Mouse (Mus musculus): ENCODE results near the gene Abi2. TPM values are rescaled to one million over a fixed set of nuclear protein-coding genes. Genes with fewer than 3 reads are reported as not detected.

Gene Abi2
- polyA plus RNA-seq, 2 experiments, result 14.4 to 15.0 TPM

- peaks cover 24% of the 10 kb centered on the region; the same call in 1 of the 2 replicates for H3K36me3 ChIP-seq (ENCODE audit: control insufficient read depth, insufficient read depth, low read length)
- no peak overlapping the region for H3K4me3 ChIP-seq (replicated peaks; ENCODE audit: low read length)
- no peak overlapping the region for H3K4me2 ChIP-seq (replicated peaks; ENCODE audit: low read depth, low read length, severe bottlenecking)
- no peak overlapping the region for H3K9ac ChIP-seq (ENCODE audit: low read depth, low read length, severe bottlenecking)
- H3K27ac ChIP-seq (replicated peaks; ENCODE audit: low read depth, low read length), result no peak overlapping the region
- TF ChIP-seq POLR2A (IDR thresholded peaks at IDR 0.05; ENCODE audit: borderline replicate concordance, extremely low read depth, insufficient read depth, insufficient read length), result no peak
- H3K27me3 ChIP-seq (ENCODE audit: control insufficient read depth, insufficient read depth, low read length), result no peaks in the 10 kb centered on the region
- WGBS, result 94% methylated on average over 1 of the region's 1 CpGs
- no peak for ATAC-seq (ENCODE audit: low FRiP score, low read depth)
- H3K9me3 ChIP-seq (ENCODE audit: control insufficient read depth, low read length), result no peaks in the 10 kb centered on the region
- DNase-seq (ENCODE audit: low spot score), result no peak
- no peaks in the 10 kb centered on the region for H3K4me1 ChIP-seq (ENCODE audit: control insufficient read depth, insufficient read depth, low read length)
Observed at GRCm38 (mm10) chr1:60460623-60461022, 51.2 kb downstream of the Abi2 start.

- Histone ChIP-seq H3K4me3 (replicated peaks; ENCODE audit: low read length) (no peak overlapping the region), H3K27me3 (ENCODE audit: control insufficient read depth, insufficient read depth, low read length) (no peaks in the 10 kb centered on the region), H3K4me2 (replicated peaks; ENCODE audit: low read depth, low read length, severe bottlenecking) (no peak overlapping the region), H3K27ac (replicated peaks; ENCODE audit: low read depth, low read length) (no peak overlapping the region), H3K4me1 (ENCODE audit: control insufficient read depth, insufficient read depth, low read length) (no peaks in the 10 kb centered on the region), H3K9ac (ENCODE audit: low read depth, low read length, severe bottlenecking) (no peak overlapping the region), H3K36me3 (ENCODE audit: control insufficient read depth, insufficient read depth, low read length) (peaks cover 31% of the 10 kb centered on the region), H3K9me3 (ENCODE audit: control insufficient read depth, low read length) (no peaks in the 10 kb centered on the region)
- ATAC-seq (ENCODE audit: low FRiP score, low read depth), result no peak
- 35% methylated on average over 2 of the region's 2 CpGs for WGBS
- TF ChIP-seq POLR2A (IDR thresholded peaks at IDR 0.05; ENCODE audit: borderline replicate concordance, extremely low read depth, insufficient read depth, insufficient read length), result no peak
- peak; percentile 28 for DNase-seq (ENCODE audit: low spot score)
Observed at GRCm38 (mm10) chr1:60469491-60469890, 60.1 kb downstream of the Abi2 start.

GRCm38 (mm10) chr1:60470541-60470940 lies 61.1 kb downstream of the Abi2 start:
- H3K36me3 ChIP-seq (ENCODE audit: control insufficient read depth, insufficient read depth, low read length), result peaks cover 22% of the 10 kb centered on the region
- H3K27ac ChIP-seq (replicated peaks; ENCODE audit: low read depth, low read length), result no peak overlapping the region
- ATAC-seq (ENCODE audit: low FRiP score, low read depth) (no peak), DNase-seq (ENCODE audit: low spot score) (no peak)
- no peaks in the 10 kb centered on the region for H3K4me1 ChIP-seq (ENCODE audit: control insufficient read depth, insufficient read depth, low read length)
- no peaks in the 10 kb centered on the region for H3K27me3 ChIP-seq (ENCODE audit: control insufficient read depth, insufficient read depth, low read length)
- no peak for TF ChIP-seq POLR2A (IDR thresholded peaks at IDR 0.05; ENCODE audit: borderline replicate concordance, extremely low read depth, insufficient read depth, insufficient read length)
- no peak overlapping the region for H3K4me3 ChIP-seq (replicated peaks; ENCODE audit: low read length)
- H3K9me3 ChIP-seq (ENCODE audit: control insufficient read depth, low read length), result no peaks in the 10 kb centered on the region
- 93% methylated on average over 7 of the region's 7 CpGs for WGBS
- no peak overlapping the region for H3K9ac ChIP-seq (ENCODE audit: low read depth, low read length, severe bottlenecking)
- H3K4me2 ChIP-seq (replicated peaks; ENCODE audit: low read depth, low read length, severe bottlenecking), result no peak overlapping the region

GRCm38 (mm10) chr1:60481561-60481960 lies 72.1 kb downstream of the Abi2 start:
- H3K4me1 ChIP-seq (ENCODE audit: control insufficient read depth, insufficient read depth, low read length), result no peaks in the 10 kb centered on the region
- 64% methylated on average over 1 of the region's 1 CpGs for WGBS
- no peaks in the 10 kb centered on the region for H3K27me3 ChIP-seq (ENCODE audit: control insufficient read depth, insufficient read depth, low read length)
- H3K4me2 ChIP-seq (replicated peaks; ENCODE audit: low read depth, low read length, severe bottlenecking), result no peak overlapping the region
- H3K9me3 ChIP-seq (ENCODE audit: control insufficient read depth, low read length), result no peaks in the 10 kb centered on the region
- no peak overlapping the region for H3K4me3 ChIP-seq (replicated peaks; ENCODE audit: low read length)
- no peak overlapping the region for H3K27ac ChIP-seq (replicated peaks; ENCODE audit: low read depth, low read length)
- peaks cover 26% of the 10 kb centered on the region for H3K36me3 ChIP-seq (ENCODE audit: control insufficient read depth, insufficient read depth, low read length)
- ATAC-seq (ENCODE audit: low FRiP score, low read depth) (no peak), DNase-seq (ENCODE audit: low spot score) (no peak)
- H3K9ac ChIP-seq (ENCODE audit: low read depth, low read length, severe bottlenecking), result no peak overlapping the region
- TF ChIP-seq POLR2A (IDR thresholded peaks at IDR 0.05; ENCODE audit: borderline replicate concordance, extremely low read depth, insufficient read depth, insufficient read length), result no peak

- Histone ChIP-seq H3K9me3 (ENCODE audit: control insufficient read depth, low read length) (no peaks in the 10 kb centered on the region), H3K4me3 (replicated peaks; ENCODE audit: low read length) (no peak overlapping the region), H3K4me1 (ENCODE audit: control insufficient read depth, insufficient read depth, low read length) (no peaks in the 10 kb centered on the region), H3K27me3 (ENCODE audit: control insufficient read depth, insufficient read depth, low read length) (no peaks in the 10 kb centered on the region), H3K36me3 (ENCODE audit: control insufficient read depth, insufficient read depth, low read length) (peaks cover 21% of the 10 kb centered on the region), H3K9ac (ENCODE audit: low read depth, low read length, severe bottlenecking) (no peak overlapping the region), H3K27ac (replicated peaks; ENCODE audit: low read depth, low read length) (no peak overlapping the region), H3K4me2 (replicated peaks; ENCODE audit: low read depth, low read length, severe bottlenecking) (no peak overlapping the region)
- no peak for TF ChIP-seq POLR2A (IDR thresholded peaks at IDR 0.05; ENCODE audit: borderline replicate concordance, extremely low read depth, insufficient read depth, insufficient read length)
- ATAC-seq (ENCODE audit: low FRiP score, low read depth) (no peak), DNase-seq (ENCODE audit: low spot score) (no peak)
- 86% methylated on average over 1 of the region's 1 CpGs for WGBS
Observed at GRCm38 (mm10) chr1:60482881-60483280, 73.5 kb downstream of the Abi2 start.

GRCm38 (mm10) chr1:60485649-60486048 lies 76.2 kb downstream of the Abi2 start:
- 82% methylated on average over 3 of the region's 3 CpGs for WGBS
- no peak for TF ChIP-seq POLR2A (IDR thresholded peaks at IDR 0.05; ENCODE audit: borderline replicate concordance, extremely low read depth, insufficient read depth, insufficient read length)
- peaks cover 38% of the 10 kb centered on the region for H3K36me3 ChIP-seq (ENCODE audit: control insufficient read depth, insufficient read depth, low read length)
- ATAC-seq (ENCODE audit: low FRiP score, low read depth) (no peak), DNase-seq (ENCODE audit: low spot score) (no peak)
- H3K4me2 ChIP-seq (replicated peaks; ENCODE audit: low read depth, low read length, severe bottlenecking), result no peak overlapping the region
- H3K9ac ChIP-seq (ENCODE audit: low read depth, low read length, severe bottlenecking), result no peak overlapping the region
- no peak overlapping the region for H3K27ac ChIP-seq (replicated peaks; ENCODE audit: low read depth, low read length)
- no peaks in the 10 kb centered on the region for H3K27me3 ChIP-seq (ENCODE audit: control insufficient read depth, insufficient read depth, low read length)
- no peak overlapping the region for H3K4me3 ChIP-seq (replicated peaks; ENCODE audit: low read length)
- H3K4me1 ChIP-seq (ENCODE audit: control insufficient read depth, insufficient read depth, low read length), result no peaks in the 10 kb centered on the region
- H3K9me3 ChIP-seq (ENCODE audit: control insufficient read depth, low read length), result no peaks in the 10 kb centered on the region
